Mouse (Mus musculus) cortical plate, adult 2 months (tissue): ENCODE results near the gene Acsm3.

Experiments used
- CTCF ChIP-seq: fragments of 200-500 bp; IDR thresholded peaks from 2 replicates; pipeline ENCODE4 v1.5.1; 2011; ENCODE audit warnings: mild to moderate bottlenecking, control low read depth, low read length; ENCODE audit not compliant: insufficient read depth; ENCODE audit errors: extremely low read depth
- POLR2A ChIP-seq: fragments of 200-500 bp; IDR thresholded peaks from 2 replicates; pipeline ENCODE4 v1.6.1; 2011; ENCODE audit warnings: mild to moderate bottlenecking, low read length, control low read depth; ENCODE audit not compliant: insufficient read depth; ENCODE audit errors: extremely low read depth

DNA sequence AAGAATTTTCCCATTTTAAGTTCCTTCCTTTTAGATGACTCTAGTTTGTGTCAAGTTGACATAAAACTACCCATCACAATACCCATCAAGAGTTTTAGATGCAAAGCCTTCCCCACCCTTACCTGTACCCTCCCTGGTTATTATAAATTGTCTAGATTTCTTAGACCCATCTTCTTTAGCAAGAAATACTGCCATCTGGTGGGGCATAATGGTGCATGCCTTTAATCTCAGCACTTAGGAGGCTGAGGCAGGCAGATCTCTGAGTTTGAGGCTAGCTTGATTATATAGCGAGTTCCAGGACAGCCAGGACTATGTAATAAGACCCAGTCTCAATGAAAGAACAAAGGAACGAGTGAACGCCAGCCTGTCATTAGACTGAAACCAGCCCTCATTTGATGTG, 39.8 kb downstream of the Acsm3 start:
- TF ChIP-seq CTCF (no peak), POLR2A (no peak)
